33 mouse cellular contexts compared by ENCODE assay signal in genomic region chr11:10477341-10478070, GRCm38 (mm10).
DNase-seq lines count a peak whose midpoint lies in the region; ATAC-seq lines count a peak whose summit lies in the region.
"Had no signal": no experiment of that assay in that cellular context is flagged by ENCODE, and none has a peak within 500 bp of the region (broad histone marks: within the 10 kb centered on the region; RNA-seq: fewer than 3 reads in every experiment).

No protein-coding gene starts in this region.

- H3K4me1 ChIP-seq in kidney, embryonic 15.5 days, result no peaks in the 10 kb centered on the region
- H3K4me1 ChIP-seq: embryonic facial prominence, embryonic 10.5 days; embryonic facial prominence, embryonic 13.5 days; heart, embryonic 10.5 days; heart, embryonic 13.5 days had no signal

- peak; percentile 55 for DNase-seq in kidney, adult 11 months
- peak; percentile 55 to 66 for DNase-seq in kidney, adult 8-10 months
- DNase-seq in kidney, postnatal 4 days, result no peak
- peak; percentile 19 for DNase-seq in kidney, postnatal 14 days
- DNase-seq in yolk sac, embryonic 10.5 days (ENCODE audit: low spot score), result peak; percentile 19
- no peak for DNase-seq in T-cell, adult 2 months (ENCODE audit: low spot score)
- no peak for DNase-seq in frontal cortex, adult 2 months (ENCODE audit: extremely low spot score in 1 of 2, low spot score in 1 of 2)
- DNase-seq: adrenal gland, adult 2 months; adrenal gland, postnatal 25 days; B cell, adult 2 months; cerebellum, adult 11-12 months; cerebellum, adult 8-10 months; cerebellum, postnatal 10 days; cerebellum, postnatal 36 days; embryo, embryonic 11 days; forebrain, postnatal 0 days; gastrocnemius, postnatal 10 days; gastrocnemius, postnatal 36 days; heart, adult 2 months; heart, postnatal 14 days; heart, postnatal 4 days had no signal

- no peak overlapping the region for H3K9ac ChIP-seq in kidney, embryonic 15.5 days
- H3K9ac ChIP-seq: embryonic facial prominence, embryonic 13.5 days; forebrain, postnatal 0 days; heart, embryonic 13.5 days; hindbrain, embryonic 14.5 days had no signal

- WGBS in kidney, embryonic 15.5 days, result 91% methylated on average over 4 of the region's 4 CpGs

- no peaks in the 10 kb centered on the region for H3K9me3 ChIP-seq in kidney, embryonic 15.5 days (replicated peaks)
- H3K9me3 ChIP-seq: embryonic facial prominence, embryonic 10.5 days; embryonic facial prominence, embryonic 13.5 days; G1E; heart, embryonic 10.5 days; heart, embryonic 13.5 days had no signal

- H3K4me2 ChIP-seq in kidney, embryonic 15.5 days, result no peak overlapping the region
- H3K4me2 ChIP-seq: embryonic facial prominence, embryonic 13.5 days; heart, embryonic 13.5 days; hindbrain, embryonic 14.5 days had no signal

- no peaks in the 10 kb centered on the region for H3K36me3 ChIP-seq in kidney, embryonic 15.5 days
- H3K36me3 ChIP-seq: embryonic facial prominence, embryonic 10.5 days; embryonic facial prominence, embryonic 13.5 days; G1E; heart, embryonic 10.5 days; heart, embryonic 13.5 days had no signal

- no peaks in the 10 kb centered on the region for H3K27me3 ChIP-seq in kidney, embryonic 15.5 days
- H3K27me3 ChIP-seq: CH12.LX; embryonic facial prominence, embryonic 13.5 days; heart, embryonic 13.5 days; Patski had no signal

- ATAC-seq in kidney, embryonic 15.5 days (replicated peaks; ENCODE audit: low FRiP score), result no peak
- ATAC-seq: forebrain, embryonic 14.5 days; forebrain, postnatal 0 days; hindbrain, postnatal 0 days; Patski had no signal

- H3K4me3 ChIP-seq in kidney, embryonic 15.5 days (replicated peaks), result no peak overlapping the region
- H3K4me3 ChIP-seq: embryonic facial prominence, embryonic 10.5 days; embryonic facial prominence, embryonic 13.5 days; erythroblast, embryonic 14.5 days; heart, adult 2 months; heart, embryonic 10.5 days; heart, embryonic 13.5 days had no signal

- no peak overlapping the region for H3K27ac ChIP-seq in kidney, embryonic 15.5 days
- H3K27ac ChIP-seq: embryonic facial prominence, embryonic 10.5 days; embryonic facial prominence, embryonic 13.5 days; heart, adult 2 months; heart, embryonic 10.5 days; heart, embryonic 13.5 days; hindbrain, embryonic 14.5 days; hindbrain, postnatal 0 days had no signal

Comparison
In these comparisons a context has a peak if more than half of its experiments do, and no peak if none do; other contexts are left out.
1. DNase-seq: peak in kidney, adult 11 months (single experiment), kidney, adult 8-10 months (2 of 2), kidney, postnatal 14 days (single experiment) and yolk sac, embryonic 10.5 days (single experiment); none in kidney, postnatal 4 days (0 of 2), T-cell, adult 2 months (single experiment) and frontal cortex, adult 2 months (0 of 2).